Mouse (Mus musculus) E14TG2a.4 (cell line): ENCODE measurements around the gene Mphosph9.

Experiments used
- CTCF ChIP-seq: conservative IDR thresholded peaks from 2 replicates; pipeline ENCODE4 v1.5.1; 2014; ENCODE audit warnings: low read length
- NANOG ChIP-seq: IDR thresholded peaks from 2 replicates; pipeline ENCODE4 v1.6.1; 2014; ENCODE audit warnings: borderline replicate concordance, low read length, mixed read lengths
- POU5F1 ChIP-seq: IDR thresholded peaks from 2 replicates; pipeline ENCODE4 v1.6.1; 2014; ENCODE audit warnings: low read length, borderline replicate concordance

DNA sequence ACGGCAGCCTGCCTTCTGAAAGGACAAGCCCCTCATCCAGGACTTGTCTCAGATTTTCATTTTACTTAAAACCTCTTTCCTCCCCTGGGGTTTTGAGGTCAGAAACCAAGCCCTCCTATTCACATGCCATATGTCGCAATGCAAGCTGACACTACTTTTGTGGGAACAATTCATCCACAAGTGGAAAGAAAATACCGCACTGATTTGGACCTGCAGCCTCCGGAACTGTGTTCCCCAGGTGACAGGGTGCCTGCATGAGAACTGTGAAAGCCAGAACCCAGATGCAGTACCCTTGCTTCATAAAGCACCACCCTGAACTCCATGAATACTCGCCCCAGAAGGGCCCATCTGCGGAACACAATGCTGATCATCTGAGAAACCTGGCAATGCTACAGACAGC, 100.6 kb downstream of the Mphosph9 start:
- TF ChIP-seq CTCF (no peak), POU5F1 (no peak), NANOG (no peak)
